Mouse (Mus musculus) layer of hippocampus, adult 6 months (tissue): ENCODE measurements around the gene Klk1b4. TPM values are rescaled to one million over a fixed set of nuclear protein-coding genes. Genes with fewer than 3 reads are reported as not detected.

Source experiments
- long read RNA-seq, 2 experiments: library from polyadenylated mRNA; unstranded; transcript quantifications; one replicate each; pipeline ENCODE4 v2.0.0; 2019 to 2020
- polyA plus RNA-seq: library from polyadenylated mRNA; unstranded; fragments of <200 nt; fragmentation: Nextera tagmentation; gene quantifications from 2 replicates; pipeline ENCODE4 v1.2.3, GENCODE M21; 2021

Gene Klk1b4
- not detected in 2 replicates for polyA plus RNA-seq
- long read RNA-seq, experiment 1 = 0 reads
- long read RNA-seq, experiment 2 = 0 reads

GRCm38 (mm10) chr7:44207135-44207534, at the start of gene Klk1b4:
Gene Klk1b4, plus strand, starts transcription at chr7:44207435.

GRCm38 (mm10) chr7:44187936-44188335, 19.3 kb upstream of the Klk1b4 start, which contains the start of gene Klk1b24:
Gene Klk1b24, plus strand, starts transcription at chr7:44188236.

GRCm38 (mm10) chr7:44197891-44198290, 9.3 kb upstream of the Klk1b4 start, which contains the start of gene Klk1b3:
Gene Klk1b3, plus strand, starts transcription at chr7:44198191.

GRCm38 (mm10) chr7:44215645-44216044, 8.4 kb downstream of the Klk1b4 start, which contains the start of gene Klk1b5:
Gene Klk1b5, plus strand, starts transcription at chr7:44215945.

GRCm38 (mm10) chr7:44225076-44225475, 17.8 kb downstream of the Klk1b4 start, which contains the start of gene Klk1:
Gene Klk1, plus strand, starts transcription at chr7:44225360.

GRCm38 (mm10) chr7:44235909-44236308, 28.7 kb downstream of the Klk1b4 start, which contains the start of gene Gm36864:
Gene Gm36864, plus strand, starts transcription at chr7:44236177.

GRCm38 (mm10) chr7:44246055-44246983, 39.1 kb downstream of the Klk1b4 start, which contains the start of the genes 1700028J19Rik and 2410002F23Rik:
Gene 1700028J19Rik, minus strand, starts transcription at chr7:44246695.
Gene 2410002F23Rik, plus strand, starts transcription at chr7:44246722.

GRCm38 (mm10) chr7:44257278-44257677, 50.0 kb downstream of the Klk1b4 start, which contains the start of gene Acp4:
Gene Acp4, minus strand, starts transcription at chr7:44257378.

GRCm38 (mm10) chr7:44261147-44261546, 53.9 kb downstream of the Klk1b4 start, which contains the start of gene Gm15517:
Gene Gm15517, plus strand, starts transcription at chr7:44261447.

Other genes starting within 250 kb of the Klk1b4 start
- gene Klk1b1, start 240.7 kb upstream of the Klk1b4 start, polyA plus RNA-seq = not detected in 2 replicates
- not detected in 2 replicates for gene Klk1b9, start 231.4 kb upstream of the Klk1b4 start, polyA plus RNA-seq
- gene Klk1b11, start 211.6 kb upstream of the Klk1b4 start, polyA plus RNA-seq = not detected in 2 replicates
- gene Klk1b26, start 195.3 kb upstream of the Klk1b4 start, polyA plus RNA-seq = not detected in 2 replicates
- 0.16 and 0.28 TPM in 2 replicates for gene Klk1b27, start 155.1 kb upstream of the Klk1b4 start, polyA plus RNA-seq
- gene Klk1b21, start 105.1 kb upstream of the Klk1b4 start, polyA plus RNA-seq = not detected in 2 replicates
- not detected in 2 replicates for gene Klk1b22, start 94.8 kb upstream of the Klk1b4 start, polyA plus RNA-seq
- gene Klk1b16, start 70.7 kb upstream of the Klk1b4 start, polyA plus RNA-seq = not detected in 2 replicates
- 0.23 TPM in 1 of 2 replicates, not detected in the other for gene Klk1b24, start 19.2 kb upstream of the Klk1b4 start, polyA plus RNA-seq
- not detected in 2 replicates for gene Klk1b3, start 9.2 kb upstream of the Klk1b4 start, polyA plus RNA-seq
- gene Klk1b5, start 8.5 kb downstream of the Klk1b4 start, polyA plus RNA-seq = not detected in 2 replicates
- gene Klk1, start 17.9 kb downstream of the Klk1b4 start, polyA plus RNA-seq = not detected in 2 replicates
- not detected in 2 replicates for gene Gm36864, start 28.7 kb downstream of the Klk1b4 start, polyA plus RNA-seq
- gene 1700028J19Rik, start 39.3 kb downstream of the Klk1b4 start, polyA plus RNA-seq = 1.8 and 2.1 TPM in 2 replicates
- gene 2410002F23Rik, start 39.3 kb downstream of the Klk1b4 start, polyA plus RNA-seq = 110 and 113 TPM in 2 replicates
- not detected in 2 replicates for gene Acp4, start 49.9 kb downstream of the Klk1b4 start, polyA plus RNA-seq
- not detected in 2 replicates for gene Gm15517, start 54.0 kb downstream of the Klk1b4 start, polyA plus RNA-seq
- 3.0 and 3.8 TPM in 2 replicates for gene Clec11a, start 99.5 kb downstream of the Klk1b4 start, polyA plus RNA-seq
- 89.2 and 112 TPM in 2 replicates for gene Shank1, start 102.8 kb downstream of the Klk1b4 start, polyA plus RNA-seq
- gene Syt3, start 176.7 kb downstream of the Klk1b4 start, polyA plus RNA-seq = 46.6 and 59.0 TPM in 2 replicates
- 1.5 and 2.1 TPM in 2 replicates for gene 1700008O03Rik, start 178.4 kb downstream of the Klk1b4 start, polyA plus RNA-seq
- gene Lrrc4b, start 221.6 kb downstream of the Klk1b4 start, polyA plus RNA-seq = 8.4 and 10.6 TPM in 2 replicates